Mouse (Mus musculus): Measurements from ENCODE around the gene Platr17.
"Not testable (repeated sequence)": the region's sequence is repeated elsewhere in the genome, so short reads cannot be mapped to it uniquely, and the experiment has no call there.

The Platr17 gene

DNA sequence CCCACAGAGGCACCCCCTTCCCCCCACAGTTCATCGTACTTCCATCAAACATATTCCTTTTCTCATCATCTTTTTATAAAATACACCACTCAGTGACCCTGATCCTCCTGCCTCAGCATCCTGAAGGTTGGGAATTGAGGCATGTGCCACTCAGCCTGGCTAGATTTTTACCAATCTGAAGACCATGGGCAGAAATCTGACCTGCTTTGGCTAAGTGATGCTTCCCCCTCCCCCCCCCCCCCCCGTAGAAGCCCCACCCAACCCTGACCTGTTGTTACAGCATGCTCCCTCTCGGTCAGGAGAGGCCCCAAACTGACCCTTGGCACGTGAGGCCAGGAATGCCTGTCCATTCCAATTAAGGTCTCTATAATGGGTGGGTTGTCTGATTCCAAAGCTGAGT, at the start of gene Platr17:
Gene Platr17, plus strand, starts transcription at position 301 of the 400 bp plus-strand sequence.
- in situ Hi-C loops (cut with MboI, MseI): not testable (repeated sequence)

DNA sequence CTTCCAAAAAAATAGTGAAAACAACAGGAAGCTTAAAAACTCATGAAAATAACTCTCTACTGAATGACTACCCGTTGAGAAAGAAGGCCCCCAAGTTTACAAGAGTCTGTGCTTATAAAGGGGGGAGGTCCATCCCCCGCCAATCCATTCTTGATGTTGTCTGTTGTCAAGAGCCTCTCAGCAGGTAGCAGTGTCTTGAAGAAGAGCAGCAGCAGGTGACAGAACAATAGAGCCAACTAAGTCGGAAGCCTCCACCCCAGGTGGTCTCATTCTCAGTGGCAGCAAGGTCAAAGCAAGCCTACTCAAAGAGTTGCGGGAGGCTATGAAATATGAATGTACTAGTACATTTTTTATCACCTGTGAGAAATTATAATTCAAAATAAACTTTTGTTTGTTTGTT, 47.1 kb upstream of the Platr17 start:
- in situ Hi-C loops (cut with MboI, MseI): no loop called here

DNA sequence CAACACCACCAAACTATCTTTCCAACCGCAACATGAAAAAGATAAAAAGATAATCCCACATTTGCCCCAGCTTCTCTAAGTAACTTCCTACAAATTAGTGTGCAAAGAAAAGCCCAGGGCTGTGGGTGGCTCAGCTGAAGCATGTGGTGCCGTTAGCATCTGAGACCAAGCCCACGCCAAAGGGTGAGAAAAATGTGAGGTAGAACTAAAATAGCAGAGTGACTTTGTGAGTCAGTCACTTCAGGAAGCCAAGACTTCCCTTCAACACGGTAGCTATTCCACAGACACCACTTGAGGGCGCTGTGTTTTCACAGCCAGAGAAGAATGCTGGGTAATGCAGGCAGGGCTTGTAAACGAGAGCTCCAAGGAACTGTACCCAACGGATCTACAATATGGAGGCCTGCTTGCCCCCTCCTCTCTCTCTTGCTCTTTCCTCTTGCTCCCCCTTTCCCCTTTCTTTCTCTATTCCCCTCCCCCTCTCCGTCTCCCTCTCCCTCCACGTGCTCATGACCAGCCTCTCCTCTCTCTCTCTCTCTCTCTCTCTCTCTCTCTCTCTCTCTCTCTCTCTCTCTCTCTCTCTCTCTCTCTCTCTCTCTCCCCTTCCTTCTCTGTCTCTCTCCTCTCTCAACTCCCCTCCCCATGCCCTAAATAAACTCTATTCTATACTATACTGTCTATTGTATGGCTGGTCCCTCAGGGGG, 39.5 kb upstream of the Platr17 start:
- in situ Hi-C loops (cut with MboI, MseI): no loop called here

DNA sequence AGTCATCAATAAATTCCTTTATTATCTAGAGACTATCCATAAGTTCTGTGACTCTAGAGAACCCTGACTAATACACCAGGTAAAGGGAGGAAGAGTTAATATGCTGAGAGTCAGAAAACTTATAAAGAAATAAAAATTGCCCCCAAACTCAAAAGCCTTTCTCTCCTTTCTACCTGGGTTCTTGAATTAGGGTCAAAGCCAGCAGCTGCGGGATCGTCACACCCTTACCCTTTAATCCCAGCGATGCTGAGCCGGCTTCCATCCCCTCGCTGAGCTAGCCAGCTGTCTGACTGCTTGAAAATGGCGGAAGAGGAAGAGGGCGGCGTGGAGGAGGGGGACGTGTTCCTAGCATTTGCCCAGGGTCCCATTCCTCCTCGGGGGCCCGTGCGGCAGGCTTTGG, 31.4 kb upstream of the Platr17 start, which contains the start of gene Gm7029:
Gene Gm7029, plus strand, starts transcription at position 301 of the 400 bp plus-strand sequence.
- in situ Hi-C loops (cut with MboI, MseI): not testable (repeated sequence)

DNA sequence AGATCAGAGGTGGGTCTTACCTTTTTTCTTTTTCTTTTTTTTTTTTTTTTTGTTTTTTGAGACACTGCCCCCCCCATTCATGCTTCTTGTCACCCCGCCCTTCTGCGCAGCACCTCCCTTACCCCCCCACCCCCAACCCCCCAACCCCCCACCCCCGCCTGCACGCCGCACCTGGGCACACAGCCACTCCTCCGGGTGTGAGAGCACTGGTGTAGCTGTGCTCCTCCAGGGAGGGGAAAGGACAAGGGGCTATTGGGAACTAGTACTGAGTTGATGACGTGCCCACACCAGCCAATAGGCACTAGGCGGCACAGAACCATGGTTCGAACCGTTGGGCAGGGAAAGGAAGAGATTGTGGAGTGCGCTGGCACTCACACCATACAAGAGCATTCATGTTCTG, 30.5 kb upstream of the Platr17 start:
- in situ Hi-C loops (cut with MboI, MseI): no loop called here

DNA sequence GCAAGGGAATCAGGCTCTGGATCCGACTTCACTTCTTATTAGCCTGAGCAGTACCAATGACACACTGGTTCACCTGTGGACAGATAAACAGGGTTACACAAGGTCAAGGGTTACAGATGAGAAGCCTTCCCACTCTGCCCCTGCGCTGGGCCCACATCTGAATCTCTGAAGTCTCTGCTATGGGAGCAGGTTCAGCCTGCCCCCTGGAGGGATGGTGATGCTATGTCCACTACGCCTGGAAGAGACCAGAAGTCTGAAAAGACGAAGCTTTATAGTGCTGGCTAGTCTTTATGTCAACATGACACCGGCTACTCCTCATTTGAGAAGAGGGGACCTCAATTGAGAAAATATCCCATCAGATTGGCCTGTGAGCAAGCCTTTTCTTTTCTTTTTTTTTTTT, 29.1 kb upstream of the Platr17 start:
- in situ Hi-C loops (cut with MboI, MseI): not testable (repeated sequence)

DNA sequence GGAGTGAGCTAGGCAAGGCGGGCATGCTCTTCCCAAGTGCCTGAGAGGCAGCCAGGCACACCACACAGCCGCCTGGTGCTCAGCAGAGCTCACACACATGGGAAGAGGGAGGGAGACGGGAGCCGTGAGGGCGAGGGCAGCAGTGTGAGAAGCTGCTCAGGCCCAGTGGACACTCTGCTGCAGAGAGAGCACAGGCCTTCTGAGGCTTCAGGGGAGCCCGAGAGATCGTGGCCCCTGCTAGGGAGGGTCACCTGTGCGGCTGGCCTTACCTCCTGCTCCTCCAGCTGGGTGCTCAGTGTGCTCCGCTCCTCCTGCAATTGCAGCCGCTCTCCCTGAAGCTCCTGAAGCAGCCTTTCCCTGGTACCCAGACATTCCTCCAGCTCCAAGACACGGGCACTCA, 20.6 kb upstream of the Platr17 start:
- in situ Hi-C loops (cut with MboI, MseI): loop anchor here (5.0 kb wide), 1 partner anchor 37 kb away; no protein-coding TSS in a partner anchor

DNA sequence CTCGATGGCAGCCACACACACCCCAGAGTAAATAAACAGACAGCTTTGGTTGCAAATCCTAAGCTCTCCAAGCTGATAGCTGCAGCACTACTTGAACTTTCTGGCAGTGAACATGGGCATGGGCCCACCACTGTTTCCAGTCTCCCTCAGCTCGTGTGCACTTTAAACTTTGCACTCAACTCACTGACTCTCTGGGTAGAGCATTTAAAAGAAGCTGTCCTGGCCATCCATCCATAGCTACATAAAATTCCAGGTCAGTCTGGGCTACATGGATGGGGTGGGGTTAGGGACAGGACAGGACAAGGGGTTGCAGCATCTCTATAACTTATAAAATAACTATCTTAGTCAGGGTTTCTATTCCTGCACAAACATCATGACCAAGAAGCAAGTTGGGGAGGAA, 17.1 kb upstream of the Platr17 start:
- in situ Hi-C loops (cut with MboI, MseI): not testable (repeated sequence)

DNA sequence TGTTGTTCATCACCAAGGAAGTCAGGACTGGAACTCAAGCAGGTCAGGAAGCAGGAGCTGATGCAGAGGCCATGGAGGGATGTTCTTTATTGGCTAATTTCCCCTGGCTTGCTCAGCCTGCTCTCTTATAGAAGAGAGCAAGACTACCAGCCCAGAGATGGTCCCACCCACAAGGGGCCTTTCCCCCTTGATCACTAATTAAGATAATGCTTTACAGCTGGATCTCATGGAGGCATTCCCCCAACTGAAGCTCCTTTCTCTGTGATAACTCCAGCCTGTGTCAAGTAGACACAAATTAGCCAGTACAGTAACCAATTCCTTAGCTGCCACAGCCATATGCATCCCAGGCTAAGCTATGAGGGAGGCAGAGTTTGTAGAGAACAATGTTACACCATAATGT, 16.7 kb upstream of the Platr17 start:
- in situ Hi-C loops (cut with MboI, MseI): not testable (repeated sequence)

DNA sequence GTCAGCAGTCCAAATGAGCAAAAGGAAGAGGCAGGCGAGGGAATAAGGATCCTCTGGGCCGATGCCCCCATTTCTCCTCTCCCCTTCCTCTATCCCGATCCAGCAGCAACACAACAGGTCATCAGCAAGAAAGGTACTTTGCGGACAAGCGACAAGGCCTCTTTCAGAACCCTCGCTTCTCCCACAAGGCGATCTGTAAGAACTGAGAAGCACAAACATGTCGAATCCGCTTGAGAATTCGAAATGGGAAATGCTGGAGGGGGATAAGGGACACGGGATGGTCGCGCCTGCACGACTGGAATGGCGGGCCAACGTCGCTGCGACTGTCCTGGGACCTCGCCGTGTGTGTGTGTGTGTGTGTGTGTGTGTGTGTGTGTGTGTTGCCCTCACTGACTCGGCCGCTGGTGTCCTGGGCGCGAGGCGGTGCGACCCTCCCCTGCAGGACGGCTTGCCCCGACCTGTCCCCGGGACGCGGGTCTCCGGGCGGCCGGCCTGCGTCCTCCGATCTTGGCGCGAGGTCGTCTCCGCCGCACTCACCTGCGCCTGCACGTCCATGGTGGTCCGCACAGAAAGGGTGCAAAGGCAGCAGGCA, 14.9 kb upstream of the Platr17 start:
- in situ Hi-C loops (cut with MboI, MseI): loop anchor here (5.0 kb wide), 1 partner anchor 42 kb away; no protein-coding TSS in a partner anchor

DNA sequence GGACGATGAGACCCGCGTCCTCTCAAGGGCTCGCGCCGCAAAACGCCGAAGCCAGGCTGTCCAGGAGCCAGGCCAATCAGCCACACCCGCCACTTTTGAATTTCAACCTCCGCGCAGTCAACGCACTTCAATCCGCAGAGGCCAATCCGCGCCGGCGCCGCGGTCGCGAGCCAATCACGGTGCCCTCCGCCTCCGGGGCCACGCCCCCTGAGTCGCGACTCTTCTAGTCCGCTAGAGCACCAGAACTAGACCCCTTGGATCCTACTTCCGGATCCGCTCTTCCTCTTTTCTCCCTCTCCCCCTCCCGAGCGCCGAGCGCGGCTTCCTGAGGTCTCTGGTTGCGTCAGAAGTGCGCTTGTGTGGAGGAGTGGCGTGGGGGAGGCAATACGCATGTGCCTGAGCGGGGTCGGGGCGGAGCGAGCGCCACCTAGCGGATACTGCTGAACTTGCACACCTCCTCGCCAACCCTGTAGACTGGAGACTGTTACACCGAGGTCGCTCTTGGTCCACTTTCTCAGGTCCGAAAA, 14.3 kb upstream of the Platr17 start, which contains the start of gene Kifc1:
Gene Kifc1, minus strand, starts transcription at position 129 of the 527 bp plus-strand sequence.
- in situ Hi-C loops (cut with MboI, MseI): loop anchor here (5.0 kb wide), 1 partner anchor 42 kb away; no protein-coding TSS in a partner anchor

DNA sequence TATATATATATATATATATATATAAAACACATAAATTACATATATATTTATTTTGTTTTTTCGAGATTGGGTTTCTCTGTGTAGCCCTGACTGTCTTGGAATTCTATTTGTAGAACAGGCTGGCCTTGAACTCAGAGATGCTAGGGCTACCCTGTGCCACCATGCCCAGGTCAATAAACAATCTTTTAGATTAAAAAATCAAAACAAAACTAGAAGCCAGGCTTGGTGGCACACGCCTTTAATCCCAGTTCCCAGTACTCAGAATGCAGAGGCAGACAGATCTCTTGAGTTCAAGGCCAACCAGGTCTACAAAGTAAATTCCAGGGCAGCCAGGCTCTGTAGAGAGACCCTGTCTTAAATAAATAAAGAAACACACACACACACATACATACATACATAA, 13.6 kb upstream of the Platr17 start:
- in situ Hi-C loops (cut with MboI, MseI): loop anchor here (5.0 kb wide), 1 partner anchor 41 kb away; no protein-coding TSS in a partner anchor

DNA sequence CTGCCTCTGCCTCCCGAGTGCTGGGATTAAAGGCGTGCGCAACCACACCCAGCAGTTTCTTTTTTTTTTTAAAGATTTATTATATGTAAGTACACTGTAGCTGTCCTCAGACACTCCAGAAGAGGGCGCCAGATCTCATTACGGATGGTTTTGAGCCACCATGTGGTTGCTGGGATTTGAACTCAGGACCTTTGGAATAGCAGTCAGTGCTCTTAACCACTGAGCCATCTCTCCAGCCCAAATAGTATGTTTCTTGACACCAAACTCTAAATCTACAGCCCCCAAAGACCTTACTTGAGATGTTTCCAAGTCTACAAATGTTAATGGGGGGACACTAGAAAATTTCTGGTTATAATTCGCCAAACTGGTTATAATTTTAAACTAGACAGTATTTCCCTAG, 13.0 kb upstream of the Platr17 start:
- in situ Hi-C loops (cut with MboI, MseI): loop anchor here (5.0 kb wide), 1 partner anchor 40 kb away; no protein-coding TSS in a partner anchor

DNA sequence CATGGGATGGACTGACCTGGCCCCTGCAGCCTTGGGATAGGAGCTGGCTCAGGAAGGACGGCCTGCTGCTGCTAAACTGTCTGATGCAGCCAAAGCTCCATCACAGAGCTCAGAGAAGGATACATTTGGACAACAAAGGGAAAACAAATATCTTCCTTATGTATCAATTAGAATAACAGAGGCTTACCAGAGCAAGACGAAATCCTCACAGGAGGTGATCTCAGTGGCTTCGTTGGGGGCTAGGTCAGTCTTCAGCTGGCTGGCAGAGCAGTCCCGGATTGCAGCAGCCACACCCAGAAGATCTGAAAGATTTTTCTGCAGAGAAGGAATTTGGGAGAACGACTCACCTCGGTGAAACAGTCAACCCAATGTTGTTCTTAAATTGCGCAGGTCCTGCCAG, 12.5 kb upstream of the Platr17 start:
- in situ Hi-C loops (cut with MboI, MseI): loop anchor here (5.0 kb wide), 1 partner anchor 40 kb away; no protein-coding TSS in a partner anchor

DNA sequence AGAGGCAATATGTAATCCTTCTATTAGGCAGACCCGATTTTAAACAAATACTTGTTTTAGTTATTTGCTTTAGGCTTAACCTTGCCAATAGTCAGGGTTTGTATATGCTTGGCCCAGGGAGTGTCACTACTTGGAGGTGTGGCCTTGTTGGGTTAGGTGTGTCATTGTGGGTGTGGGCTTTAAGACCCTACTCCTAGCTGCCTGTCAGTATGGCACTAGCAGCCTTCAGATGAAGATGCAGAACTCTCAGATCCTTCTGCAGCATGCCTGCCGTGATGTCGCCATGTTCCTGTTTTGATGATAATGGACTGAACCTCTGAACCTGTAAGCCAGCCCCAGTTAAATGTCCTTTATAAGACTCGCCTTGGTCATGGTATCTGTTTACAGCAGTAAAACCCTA, 11.9 kb upstream of the Platr17 start:
- in situ Hi-C loops (cut with MboI, MseI): loop anchor here (5.0 kb wide), 1 partner anchor 39 kb away; no protein-coding TSS in a partner anchor

DNA sequence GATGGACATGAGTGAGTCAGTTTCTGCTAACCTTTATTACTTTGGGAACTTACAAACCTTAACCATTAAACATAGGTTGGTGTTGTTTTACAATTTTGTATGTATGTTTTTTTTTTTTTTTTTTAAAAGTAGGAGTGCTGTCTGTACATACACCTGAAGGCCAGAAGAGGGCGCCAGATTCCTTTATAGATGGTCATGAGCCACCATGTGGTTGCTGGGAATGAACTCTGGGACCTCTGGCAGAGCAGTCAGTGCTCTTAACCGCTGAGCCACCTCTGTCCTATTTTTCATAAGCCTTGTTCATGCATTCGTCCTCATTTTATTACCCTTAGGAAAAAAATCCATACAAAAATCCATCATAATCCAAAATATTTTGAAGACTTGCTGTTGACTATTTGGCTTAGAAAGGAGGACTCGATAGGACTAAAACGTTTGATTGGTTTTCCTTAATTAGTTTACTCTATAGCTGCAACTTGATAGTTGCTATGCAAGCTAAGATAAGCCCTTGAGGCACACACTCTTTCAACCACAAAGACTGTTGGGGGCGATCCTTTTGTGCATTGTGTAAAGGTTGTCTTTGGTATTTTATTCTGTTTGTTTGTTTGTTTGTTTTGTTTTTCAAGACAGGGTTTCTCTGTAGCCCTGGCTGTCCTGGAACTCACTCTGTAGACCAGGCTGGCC, 7.7 kb upstream of the Platr17 start:
- in situ Hi-C loops (cut with MboI, MseI): no loop called here

DNA sequence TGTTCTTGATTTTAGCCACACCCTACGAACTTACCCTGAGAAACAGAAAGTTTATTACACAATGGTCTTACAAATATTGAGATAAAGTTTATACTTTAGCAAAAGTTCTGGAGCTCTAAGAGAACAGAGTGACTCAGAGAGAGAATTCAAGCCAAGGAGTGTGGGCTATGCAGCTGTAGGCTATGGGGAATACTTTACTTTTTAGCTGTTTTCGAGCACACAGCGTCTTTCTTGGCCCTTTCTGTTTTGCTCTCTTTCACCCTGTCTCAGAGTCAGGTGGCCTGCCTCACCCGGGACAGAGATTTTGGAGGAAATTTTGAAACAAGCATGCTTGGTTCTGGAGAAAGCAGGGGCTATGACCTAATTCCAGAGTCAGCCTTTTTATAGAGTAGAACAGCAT, 6.7 kb upstream of the Platr17 start:
- in situ Hi-C loops (cut with MboI, MseI): not testable (repeated sequence)

DNA sequence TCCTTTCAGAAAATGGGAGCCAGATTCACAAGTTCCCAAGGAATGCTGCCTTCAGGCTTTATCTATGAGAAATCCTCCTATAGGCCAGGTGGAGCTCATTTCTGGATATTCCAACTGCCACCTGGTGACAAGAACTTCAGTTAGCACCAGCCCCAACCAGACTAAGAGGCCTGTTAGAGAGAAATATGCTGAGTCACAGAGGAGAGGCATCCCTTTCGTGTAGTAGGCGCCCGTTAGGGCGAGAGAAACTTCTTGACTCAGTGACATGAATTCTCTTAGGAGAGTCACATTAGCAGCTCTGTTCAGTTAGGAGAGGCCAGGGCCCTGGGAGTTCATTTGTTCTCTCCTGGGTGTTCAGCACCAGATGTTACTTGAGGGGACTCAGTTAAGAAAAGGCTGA, 5.3 kb upstream of the Platr17 start:
- in situ Hi-C loops (cut with MboI, MseI): no loop called here

DNA sequence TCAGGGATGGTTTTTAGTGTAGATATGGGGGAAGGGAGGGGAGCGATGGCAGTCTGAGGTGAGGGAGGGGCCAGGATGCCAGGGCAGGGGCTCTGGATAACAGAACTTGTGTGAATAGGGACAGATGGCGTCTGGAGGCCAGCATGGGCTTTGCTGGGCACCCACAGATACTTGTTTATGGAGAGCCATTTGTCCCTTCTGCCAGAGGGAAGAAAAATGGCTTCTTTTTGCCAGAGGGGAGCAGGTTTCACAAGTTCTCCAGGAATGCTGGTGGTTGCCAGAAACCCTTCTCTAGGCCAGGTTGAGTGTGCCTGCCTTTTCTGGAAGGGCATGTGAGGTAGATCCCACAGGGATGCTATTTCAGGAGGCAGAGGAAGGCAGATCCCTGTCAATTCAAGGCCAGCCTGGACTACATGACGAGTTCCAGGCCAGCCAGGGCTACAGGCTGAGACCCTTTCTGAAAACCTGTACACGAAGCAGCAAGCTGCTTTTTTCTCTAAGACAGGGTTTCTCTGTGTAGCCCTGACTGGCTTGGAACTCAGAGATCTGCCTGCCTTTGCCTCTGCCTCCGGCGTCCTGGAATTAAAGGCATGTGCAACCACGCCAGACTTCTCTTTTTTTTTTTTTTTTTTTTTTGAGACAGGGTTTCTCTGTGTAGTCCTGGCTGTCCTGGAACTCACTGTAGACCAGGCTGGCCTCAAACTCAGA, 4.5 kb upstream of the Platr17 start:
- in situ Hi-C loops (cut with MboI, MseI): no loop called here

DNA sequence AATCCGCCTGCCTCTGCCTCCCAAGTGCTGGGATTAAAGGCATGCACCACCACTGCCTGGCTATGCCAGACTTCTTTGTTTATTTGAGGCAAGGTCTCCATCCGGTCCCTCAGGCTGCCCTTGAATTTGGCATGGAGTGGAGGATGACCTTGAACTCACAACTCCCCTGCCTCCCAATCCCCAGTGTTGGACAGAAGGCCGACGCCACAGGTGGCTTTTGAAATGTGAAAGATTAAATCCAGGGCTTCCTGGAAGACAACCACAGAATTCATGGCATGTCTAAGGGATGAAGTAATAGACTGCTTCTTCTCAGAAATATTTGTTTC, 4.0 kb upstream of the Platr17 start:
- in situ Hi-C loops (cut with MboI, MseI): no loop called here

DNA sequence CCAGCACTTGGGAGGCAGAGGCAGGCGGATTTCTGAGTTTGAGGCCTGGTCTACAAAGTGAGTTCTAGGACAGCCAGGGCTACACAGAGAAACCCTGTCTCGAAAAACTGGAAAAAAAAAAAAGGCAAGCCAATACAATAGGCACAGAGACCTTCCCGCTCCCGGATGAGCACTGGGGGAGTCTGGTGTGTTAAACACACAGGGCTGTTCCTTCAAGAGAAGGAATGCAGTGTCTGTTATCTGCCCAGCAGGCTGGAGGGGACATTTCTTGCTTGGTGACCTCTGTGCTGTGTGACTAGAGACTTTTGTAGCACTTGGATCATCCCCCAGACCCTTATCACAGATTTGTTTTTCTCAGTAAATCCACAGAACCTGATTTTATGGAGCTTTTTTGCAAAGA, 3.3 kb upstream of the Platr17 start:
- in situ Hi-C loops (cut with MboI, MseI): no loop called here

DNA sequence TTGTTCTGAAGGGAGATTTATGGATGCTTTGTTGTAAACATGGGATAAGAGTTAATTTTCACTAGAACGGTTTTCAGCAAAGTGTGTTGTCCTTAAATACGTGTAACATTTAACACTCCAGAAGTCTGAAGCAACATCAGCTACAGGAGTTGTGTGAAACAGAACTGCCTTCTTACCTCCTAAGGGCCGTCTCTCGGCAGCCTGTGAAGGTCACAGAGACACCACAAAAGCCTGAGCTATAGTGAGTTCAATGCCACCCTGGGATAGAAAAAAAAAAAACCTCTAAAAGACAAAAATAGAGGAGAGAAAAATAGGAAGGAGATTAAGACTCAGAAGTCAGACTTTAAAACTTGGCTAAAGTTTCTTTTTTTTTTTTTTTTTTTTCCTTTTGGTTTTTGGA, 2.9 kb upstream of the Platr17 start:
- in situ Hi-C loops (cut with MboI, MseI): no loop called here
